Mouse (Mus musculus): ENCODE measurements around the gene Cst8. TPM values are rescaled to one million over a fixed set of nuclear protein-coding genes. Genes with fewer than 3 reads are reported as not detected.

Gene Cst8
- total RNA-seq, 2 experiments from 2014 or later = not detected

Other genes starting within 250 kb of the Cst8 start
- 10 to 100 TPM; 11.6 to 13.5 TPM for gene Nxt1, start 126.2 kb upstream of the Cst8 start, total RNA-seq (2021)
- 10 to 100 TPM; 28.9 to 30.9 TPM for gene Gzf1, start 117.8 kb upstream of the Cst8 start, total RNA-seq (2021)
- 100 to 1,000 TPM; 333 to 361 TPM for gene Napb, start 66.3 kb upstream of the Cst8 start, total RNA-seq (2021)
- gene Cstl1, start 48.4 kb upstream of the Cst8 start, total RNA-seq (2021) = under 1 TPM in 1 of 2 experiments, not detected in 1; 0.99 TPM
- gene Cst11, start 27.3 kb upstream of the Cst8 start, total RNA-seq (2021) = not detected
- gene 8030411F24Rik, start 16.8 kb upstream of the Cst8 start, total RNA-seq (2021) = not detected
- gene Cst12, start 9.4 kb upstream of the Cst8 start, total RNA-seq (2021) = 1 to 10 TPM; 2.4 to 2.7 TPM
- gene Cst13, start 21.3 kb downstream of the Cst8 start, total RNA-seq (2021) = not detected
- gene Cst9, start 36.4 kb downstream of the Cst8 start, total RNA-seq (2021) = not detected
- gene 9230104L09Rik, start 66.3 kb downstream of the Cst8 start, total RNA-seq (2021) = not detected
- 1,000 to 10,000 TPM; 1,805 to 1,873 TPM for gene Cst3, start 76.9 kb downstream of the Cst8 start, total RNA-seq (2021)
- gene Gm1330, start 204.5 kb downstream of the Cst8 start, total RNA-seq (2021) = not detected
- not detected for gene Gm10750, start 218.5 kb downstream of the Cst8 start, total RNA-seq (2021)